Mouse (Mus musculus): ENCODE results near the gene Nutf2-ps1.

Gene Nutf2-ps1

DNA sequence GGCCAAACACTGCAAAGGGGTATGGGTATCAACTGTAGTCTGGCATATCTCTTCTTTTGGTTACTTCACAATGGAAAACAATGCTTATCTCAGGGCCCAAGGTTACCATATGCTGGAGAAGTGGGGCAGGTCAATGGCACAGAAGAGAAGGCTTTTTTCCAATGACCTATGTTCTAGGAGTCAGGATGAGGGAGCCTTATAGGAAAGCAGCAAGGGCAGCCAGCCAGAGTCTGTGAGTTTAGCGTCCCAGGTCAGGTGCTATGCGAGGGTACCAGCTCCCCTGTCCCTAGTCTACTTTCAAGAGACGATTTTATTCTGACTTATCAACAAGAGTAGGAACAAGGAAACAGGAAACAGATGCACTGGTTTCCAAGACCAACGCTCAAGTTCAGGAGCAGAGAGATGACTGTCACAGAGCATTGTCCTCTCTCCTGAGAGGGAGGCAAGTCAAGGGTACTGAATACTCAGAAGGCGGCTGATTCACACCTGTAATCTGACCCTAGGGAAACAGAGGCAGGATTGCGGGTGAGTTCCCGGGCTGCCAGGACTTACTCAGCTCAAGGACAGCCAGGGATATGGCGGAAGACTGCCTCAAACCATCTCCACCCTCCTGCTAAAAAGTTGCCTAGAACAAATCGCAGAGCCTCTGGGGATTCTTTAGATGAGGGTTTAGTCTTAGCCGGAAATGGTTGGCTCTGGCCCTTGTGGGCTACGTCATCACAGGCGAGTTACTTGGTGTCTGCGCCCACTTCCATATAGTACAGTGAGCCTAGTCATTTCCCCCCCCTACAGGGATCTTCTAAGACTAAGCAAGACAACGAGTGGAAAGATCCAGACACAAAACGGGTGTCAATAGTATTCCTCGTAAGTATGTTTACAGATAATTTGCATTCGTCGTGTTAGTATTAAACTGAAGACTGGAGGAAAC is 17.1 kb downstream of the Nutf2-ps1 start:
- in situ Hi-C loops (cut with MboI) = loop anchor here (5.0 to 10.0 kb wide), 2 partner anchors 149 to 177 kb away; partner anchors contain the start of gene Smndc1

GRCm38 (mm10) chr19:53571056-53571455 is 17.8 kb downstream of the Nutf2-ps1 start:
- in situ Hi-C loops (cut with MboI) = loop anchor here (5.0 to 10.0 kb wide), 2 partner anchors 149 to 176 kb away; partner anchors contain the start of gene Smndc1

DNA sequence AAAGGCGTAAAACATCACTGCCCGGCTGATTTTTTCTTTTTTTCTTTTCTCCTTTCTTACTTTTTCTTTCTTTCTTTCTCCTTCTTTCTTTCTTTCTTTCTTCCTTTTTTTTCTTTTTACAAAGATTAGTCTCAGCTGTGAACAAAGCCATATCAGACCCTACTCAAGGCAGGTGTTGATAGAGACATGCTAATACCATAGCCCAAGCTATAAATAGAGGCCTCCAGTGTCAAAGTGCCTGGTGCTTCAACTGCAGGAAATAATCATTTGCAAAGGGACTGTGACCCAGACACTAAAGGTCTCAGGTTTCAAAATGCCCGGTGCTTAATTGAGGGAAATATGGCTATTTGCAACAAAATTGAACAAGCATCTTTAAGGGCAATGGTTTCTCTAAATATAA is 20.3 kb downstream of the Nutf2-ps1 start:
- in situ Hi-C loops (cut with MboI) = no loop called here

GRCm38 (mm10) chr19:53567864-53568263 is 21.0 kb downstream of the Nutf2-ps1 start:
- in situ Hi-C loops (cut with MboI) = no loop called here

DNA sequence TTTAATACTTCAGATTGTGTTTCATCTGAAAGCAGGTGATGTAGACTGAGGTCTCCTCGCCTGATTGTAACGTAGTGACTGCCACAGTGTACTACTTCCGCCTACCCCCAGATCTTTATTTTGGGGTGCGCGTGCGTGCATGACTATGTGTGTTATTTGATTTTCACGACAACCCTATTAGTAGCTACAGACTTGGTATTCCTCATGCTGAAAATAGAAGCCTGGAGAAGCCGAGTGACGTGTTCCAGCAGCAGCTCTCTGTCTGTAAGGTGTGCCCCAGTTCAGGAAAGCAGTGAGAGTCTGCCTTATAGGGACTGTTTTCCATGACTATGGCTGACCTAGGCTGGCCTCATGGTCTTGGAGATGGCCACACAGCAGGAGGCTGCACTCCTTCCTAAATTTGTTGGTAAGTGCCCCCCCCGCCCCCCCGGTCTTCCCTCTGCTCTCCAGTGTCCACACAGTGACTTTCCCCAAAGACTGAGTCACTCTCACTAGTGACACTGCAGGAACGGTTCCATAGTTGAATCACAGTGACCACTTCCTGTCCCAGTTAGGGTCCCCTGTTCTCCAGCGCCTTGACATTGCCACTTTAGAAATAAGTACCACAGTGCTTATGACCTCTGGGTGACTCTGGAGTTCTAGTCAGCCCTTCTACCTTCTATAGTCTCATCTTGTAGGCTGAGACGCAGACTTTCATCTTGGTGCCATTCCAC is 23.1 kb downstream of the Nutf2-ps1 start:
- in situ Hi-C loops (cut with MboI) = no loop called here

DNA sequence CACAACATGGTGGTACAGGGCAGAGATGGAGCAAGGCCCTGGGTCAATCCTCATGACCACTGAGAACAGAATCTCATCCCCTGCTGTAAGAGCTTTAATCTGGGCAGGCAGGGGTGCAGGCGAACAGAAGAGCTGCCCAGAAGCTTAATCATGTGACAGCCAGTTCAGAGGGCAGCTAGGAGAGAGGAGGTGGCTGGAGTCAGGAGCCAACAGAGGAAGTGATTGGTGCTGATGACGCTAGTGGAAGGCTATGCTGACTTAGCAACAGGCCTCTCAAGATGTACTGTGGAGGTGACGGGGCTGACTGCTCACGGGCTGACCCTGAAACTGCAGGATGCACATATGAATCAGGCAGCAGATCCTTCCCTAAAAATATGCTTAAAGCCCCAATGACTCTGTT is 24.7 kb downstream of the Nutf2-ps1 start:
- in situ Hi-C loops (cut with MboI) = no loop called here

- in situ Hi-C loops (cut with MboI) = no loop called here
These were observed 28.4 kb downstream of the Nutf2-ps1 start for GRCm38 (mm10) chr19:53560436-53560835.

DNA sequence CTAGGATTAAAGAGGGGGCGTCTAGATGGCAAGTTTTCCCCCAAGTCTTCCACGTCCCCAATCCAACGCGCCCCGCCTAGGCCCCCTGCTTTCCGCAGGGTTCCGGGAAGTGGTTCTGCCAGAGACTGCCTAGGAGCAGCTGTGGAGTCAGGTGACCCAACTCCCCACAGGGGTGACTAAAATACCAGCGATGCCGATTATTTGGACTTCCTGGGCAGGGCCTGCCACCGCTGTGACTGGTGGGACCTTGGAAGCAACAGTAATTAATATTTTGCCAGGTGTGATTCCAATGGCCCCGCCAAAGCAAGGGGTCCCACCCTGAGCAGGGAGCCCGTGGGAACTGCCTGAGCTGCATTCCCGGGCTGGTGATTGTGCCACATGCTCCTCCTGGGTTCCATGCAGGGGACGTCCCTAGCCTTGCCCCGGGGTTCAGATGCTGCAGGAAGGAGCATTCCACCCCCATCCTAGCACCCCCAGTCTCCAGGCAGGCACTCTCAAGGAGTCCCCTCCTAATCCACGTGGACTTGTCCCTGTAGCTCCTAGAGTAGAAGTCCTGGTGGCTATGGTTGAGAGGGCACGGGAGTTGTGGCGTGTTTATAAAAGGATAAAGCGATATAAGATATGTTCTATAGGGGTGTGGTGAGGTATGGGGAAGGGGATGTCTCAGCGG is 31.5 kb downstream of the Nutf2-ps1 start:
- in situ Hi-C loops (cut with MboI) = no loop called here

DNA sequence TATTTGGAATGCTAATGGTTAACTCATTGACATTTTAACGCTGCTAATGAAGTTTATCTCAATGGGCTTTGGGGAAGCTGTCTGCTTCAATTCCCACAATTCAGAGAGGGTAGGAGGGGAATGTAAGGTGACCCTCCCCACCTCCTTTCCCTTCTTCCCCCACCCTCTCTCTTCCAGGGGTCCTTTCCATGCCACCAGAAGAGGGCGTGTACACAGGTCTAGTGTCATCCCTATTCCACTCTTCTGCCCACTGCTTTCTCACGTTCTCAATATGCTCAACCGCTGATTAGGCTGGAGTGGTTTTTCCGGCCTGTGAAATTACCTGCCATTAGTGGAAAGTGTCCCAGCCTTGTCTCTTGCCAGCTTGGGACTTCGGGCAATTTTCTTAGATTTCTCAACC is 32.0 kb downstream of the Nutf2-ps1 start:
- in situ Hi-C loops (cut with MboI) = no loop called here

- in situ Hi-C loops (cut with MboI) = no loop called here
These were observed 33.8 kb downstream of the Nutf2-ps1 start for GRCm38 (mm10) chr19:53554981-53555616.

GRCm38 (mm10) chr19:53554402-53554801 is 34.5 kb downstream of the Nutf2-ps1 start:
- in situ Hi-C loops (cut with MboI) = no loop called here

DNA sequence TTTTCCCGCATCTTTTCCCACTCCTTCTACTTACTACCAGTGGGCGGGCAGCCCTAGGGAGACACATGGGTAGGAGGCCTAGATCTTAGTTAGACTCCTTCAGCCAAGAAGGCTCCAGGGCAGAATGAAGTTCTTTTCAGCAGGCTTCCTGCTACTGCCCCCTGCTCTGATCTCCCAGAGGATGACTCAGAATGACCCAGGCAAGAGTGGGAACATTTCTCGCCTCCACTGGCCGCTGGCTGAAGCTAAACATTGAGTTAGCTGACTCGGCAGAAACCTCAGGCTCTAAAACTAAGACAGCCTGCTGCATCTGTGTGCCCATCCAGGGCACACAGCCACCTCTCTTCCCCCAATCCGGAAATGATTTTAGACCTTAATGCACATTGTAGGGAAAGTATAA is 36.1 kb downstream of the Nutf2-ps1 start:
- in situ Hi-C loops (cut with MboI) = no loop called here

DNA sequence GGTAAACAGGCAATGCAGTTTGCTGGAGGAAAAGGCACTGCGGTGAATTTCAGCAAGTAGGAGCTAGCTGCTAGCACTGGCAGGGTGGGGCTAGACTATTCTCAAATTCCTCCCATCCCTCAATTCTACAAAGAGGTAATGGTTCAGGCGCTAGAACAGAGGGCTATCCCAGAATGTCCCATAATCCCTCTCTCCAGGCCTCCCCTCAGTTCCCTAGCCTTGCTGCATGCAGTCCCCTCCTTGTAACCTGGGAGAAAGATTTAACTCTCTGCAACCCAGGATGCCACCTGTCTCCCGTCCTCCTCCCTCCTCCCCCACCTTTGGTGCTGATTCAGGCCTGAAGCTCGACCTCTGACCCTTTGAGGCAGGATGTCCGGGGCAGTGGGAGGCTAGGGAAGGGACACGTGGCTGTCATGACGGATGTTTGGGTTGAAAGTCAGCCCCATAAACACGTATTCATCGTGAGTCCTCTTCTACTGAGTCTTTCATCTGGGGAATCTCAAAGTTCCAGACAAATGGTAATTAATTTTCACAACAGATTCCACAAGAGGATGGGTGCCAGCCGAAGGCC is 36.6 kb downstream of the Nutf2-ps1 start:
- in situ Hi-C loops (cut with MboI) = no loop called here

DNA sequence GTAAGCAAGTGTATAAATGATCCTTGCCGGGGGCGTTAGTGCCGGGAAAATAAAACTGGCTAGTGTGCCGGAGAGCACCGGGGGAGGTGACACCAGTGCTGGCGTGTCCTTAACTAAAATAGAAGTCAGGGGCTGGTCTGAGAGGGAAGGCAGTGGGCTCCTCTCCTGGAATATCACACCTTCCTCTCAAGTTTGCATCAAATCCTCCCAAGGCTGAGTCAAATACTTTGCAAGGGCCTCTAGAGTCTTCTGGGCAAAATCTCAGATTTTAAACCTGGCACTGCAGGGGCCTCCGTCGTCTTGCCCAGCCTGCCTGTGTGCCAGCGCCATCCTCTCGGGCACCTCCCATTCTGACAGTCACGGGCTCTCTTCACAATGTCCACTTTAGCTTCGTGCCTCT is 37.9 kb downstream of the Nutf2-ps1 start:
- in situ Hi-C loops (cut with MboI) = no loop called here

- in situ Hi-C loops (cut with MboI) = no loop called here
These were observed 41.3 kb downstream of the Nutf2-ps1 start for GRCm38 (mm10) chr19:53547597-53547996.

DNA sequence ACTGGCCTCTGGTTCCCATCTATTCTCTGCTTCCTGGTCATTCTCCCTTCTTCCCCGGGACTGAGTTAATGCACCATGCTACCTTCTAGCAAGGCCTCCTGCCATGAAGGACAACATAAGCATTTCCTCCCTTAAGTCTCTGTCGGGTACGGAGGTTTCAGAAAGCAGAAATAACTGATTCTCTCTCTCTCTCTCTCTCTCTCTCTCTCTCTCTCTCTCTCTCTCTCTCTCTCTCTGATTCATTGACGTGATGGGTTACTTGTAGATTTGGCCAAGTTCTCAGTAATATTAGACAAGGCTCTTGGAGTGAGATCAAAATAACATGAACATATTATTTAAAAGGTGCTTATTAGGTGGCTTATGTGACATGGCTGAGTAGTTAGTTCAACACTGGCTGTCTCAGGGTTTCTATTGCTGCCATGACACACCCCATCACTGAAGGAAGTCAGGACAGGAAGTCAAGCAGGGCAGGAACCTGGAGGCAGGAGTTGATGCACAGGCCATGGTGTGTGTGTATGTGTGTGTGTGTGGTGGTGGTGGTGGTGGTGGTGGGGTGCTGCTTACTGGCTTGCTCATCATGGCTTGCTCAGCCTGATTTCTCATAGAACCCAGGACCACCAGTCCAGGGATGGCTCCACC is 43.8 kb downstream of the Nutf2-ps1 start:
- in situ Hi-C loops (cut with MboI) = no loop called here

GRCm38 (mm10) chr19:53543602-53544001 is 45.3 kb downstream of the Nutf2-ps1 start:
- in situ Hi-C loops (cut with MboI) = no loop called here

GRCm38 (mm10) chr19:53539296-53539695 is 49.6 kb downstream of the Nutf2-ps1 start:
- in situ Hi-C loops (cut with MboI) = no loop called here

DNA sequence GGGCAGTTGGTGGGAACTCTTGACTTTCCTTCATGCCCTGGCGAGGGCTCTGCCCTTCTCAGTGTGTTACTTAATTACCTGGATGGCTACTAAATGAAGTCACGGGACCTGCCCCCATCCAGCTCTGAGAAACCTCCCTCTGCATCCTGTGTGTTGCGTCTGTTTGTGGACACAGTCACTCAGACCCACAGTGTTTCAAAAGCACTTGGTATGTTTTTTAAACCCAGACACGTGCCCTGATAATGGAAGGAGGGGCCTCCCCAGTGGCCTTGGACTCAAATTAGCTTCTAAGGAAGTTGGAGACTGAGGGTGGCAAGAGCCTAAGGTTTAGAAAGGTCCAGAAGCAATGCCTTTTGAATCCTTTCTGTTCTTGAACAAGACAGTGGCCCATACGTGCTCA is 50.1 kb downstream of the Nutf2-ps1 start:
- in situ Hi-C loops (cut with MboI) = no loop called here
